Mouse (Mus musculus) testis, adult 2 months (tissue): Measurements from ENCODE around the gene Ppp2r2c. TPM values are rescaled to one million over a fixed set of nuclear protein-coding genes. Genes with fewer than 3 reads are reported as not detected.

ENCODE experiments used
- H3K27ac ChIP-seq: fragments of 200-500 bp; 2 replicates; pipeline ENCODE4 v1.5.1; 2012; ENCODE audit warnings: low read depth, low read length; ENCODE audit not compliant: control insufficient read depth, insufficient read depth
- H3K27me3 ChIP-seq: fragments of 200-500 bp; 2 replicates; pipeline ENCODE4 v1.6.1; 2012; ENCODE audit warnings: mild to moderate bottlenecking, low read length, moderate library complexity; ENCODE audit not compliant: control insufficient read depth, insufficient read depth
- H3K36me3 ChIP-seq: fragments of 200-500 bp; 2 replicates; pipeline ENCODE4 v1.6.1; 2012; ENCODE audit warnings: mild to moderate bottlenecking, low read length; ENCODE audit not compliant: control insufficient read depth, insufficient read depth
- H3K4me1 ChIP-seq: fragments of 200-500 bp; 2 replicates; pipeline ENCODE4 v1.6.1; 2012; ENCODE audit warnings: low read length; ENCODE audit not compliant: control insufficient read depth, insufficient read depth
- H3K4me3 ChIP-seq: fragments of 200-500 bp; 2 replicates; pipeline ENCODE4 v1.5.1; 2012; ENCODE audit warnings: low read depth, mild to moderate bottlenecking, low read length, moderate library complexity, mixed read lengths; ENCODE audit not compliant: control insufficient read depth
- CTCF ChIP-seq: fragments of 200-500 bp; IDR thresholded peaks from 2 replicates; pipeline ENCODE4 v1.5.1; 2012; ENCODE audit warnings: low read depth, mild to moderate bottlenecking, inconsistent platforms, low read length, moderate library complexity; ENCODE audit not compliant: control insufficient read depth, insufficient read depth, insufficient replicate concordance
- POLR2A ChIP-seq: fragments of 200-500 bp; IDR thresholded peaks from 2 replicates; pipeline ENCODE4 v1.6.1; 2012; ENCODE audit warnings: low read depth, mild to moderate bottlenecking, inconsistent platforms, low read length, moderate library complexity; ENCODE audit not compliant: control insufficient read depth
- polyA plus RNA-seq: library from polyadenylated mRNA; depleted of rRNA; stranded (reverse); fragments of >200 nt; gene quantifications from 2 replicates; pipeline ENCODE4 v1.2.3, GENCODE M21; 2012

Gene Ppp2r2c
- polyA plus RNA-seq, 1 experiment, result 0.68 TPM

- no peak overlapping the region for H3K27ac ChIP-seq
- TF ChIP-seq CTCF, result no peak
- no peak for TF ChIP-seq POLR2A
- H3K4me3 ChIP-seq, result no peak overlapping the region
- H3K4me1 ChIP-seq, result peaks cover 12% of the 10 kb centered on the region
- H3K27me3 ChIP-seq, result no peaks in the 10 kb centered on the region
- no peaks in the 10 kb centered on the region for H3K36me3 ChIP-seq
Observed at GRCm38 (mm10) chr5:36883516-36883915, 15.2 kb downstream of the Ppp2r2c start.

- Histone ChIP-seq H3K36me3 (no peaks in the 10 kb centered on the region), H3K4me3 (no peak overlapping the region), H3K4me1 (peaks cover 9% of the 10 kb centered on the region), H3K27ac (no peak overlapping the region), H3K27me3 (no peaks in the 10 kb centered on the region)
- no peak for TF ChIP-seq POLR2A
- no peak for TF ChIP-seq CTCF
Observed at GRCm38 (mm10) chr5:36885067-36885466, 16.8 kb downstream of the Ppp2r2c start.

GRCm38 (mm10) chr5:36885595-36885994, 17.3 kb downstream of the Ppp2r2c start:
- no peak overlapping the region for H3K27ac ChIP-seq
- H3K36me3 ChIP-seq, result no peaks in the 10 kb centered on the region
- H3K4me3 ChIP-seq, result no peak overlapping the region
- TF ChIP-seq CTCF, result no peak
- no peak for TF ChIP-seq POLR2A
- peaks cover 9% of the 10 kb centered on the region for H3K4me1 ChIP-seq
- no peaks in the 10 kb centered on the region for H3K27me3 ChIP-seq

- TF ChIP-seq POLR2A (no peak), CTCF (no peak)
- Histone ChIP-seq H3K4me3 (no peak overlapping the region), H3K27ac (no peak overlapping the region), H3K36me3 (no peaks in the 10 kb centered on the region), H3K4me1 (peaks cover 9% of the 10 kb centered on the region), H3K27me3 (no peaks in the 10 kb centered on the region)
Observed at GRCm38 (mm10) chr5:36886298-36886697, 18.0 kb downstream of the Ppp2r2c start.

- peaks cover 9% of the 10 kb centered on the region for H3K4me1 ChIP-seq
- no peaks in the 10 kb centered on the region for H3K27me3 ChIP-seq
- TF ChIP-seq POLR2A, result no peak
- no peak for TF ChIP-seq CTCF
- H3K27ac ChIP-seq, result no peak overlapping the region
- H3K36me3 ChIP-seq, result no peaks in the 10 kb centered on the region
- H3K4me3 ChIP-seq, result no peak overlapping the region
Observed at GRCm38 (mm10) chr5:36886852-36887283, 18.6 kb downstream of the Ppp2r2c start.

- H3K4me1 ChIP-seq, result peaks cover 9% of the 10 kb centered on the region
- no peak for TF ChIP-seq CTCF
- no peak for TF ChIP-seq POLR2A
- H3K4me3 ChIP-seq, result no peak overlapping the region
- H3K27me3 ChIP-seq, result no peaks in the 10 kb centered on the region
- H3K36me3 ChIP-seq, result no peaks in the 10 kb centered on the region
- H3K27ac ChIP-seq, result no peak overlapping the region
Observed at GRCm38 (mm10) chr5:36887299-36887988, 19.1 kb downstream of the Ppp2r2c start.

- H3K36me3 ChIP-seq, result no peaks in the 10 kb centered on the region
- no peak overlapping the region for H3K4me3 ChIP-seq
- H3K4me1 ChIP-seq, result peaks cover 9% of the 10 kb centered on the region
- H3K27me3 ChIP-seq, result no peaks in the 10 kb centered on the region
- no peak overlapping the region for H3K27ac ChIP-seq
- TF ChIP-seq CTCF, result no peak
- TF ChIP-seq POLR2A, result no peak
Observed at GRCm38 (mm10) chr5:36888501-36888900, 20.2 kb downstream of the Ppp2r2c start.
